Mouse (Mus musculus) skeletal muscle tissue, adult 2 months (tissue): ENCODE measurements at regions not wholly inside any gene's neighbourhood (a gene's known extent, or its start where the extent isn't known, plus 50 kb on each side); places are given as distances from the start of the nearest gene placed in this dataset.

Experiments
- DNase-seq: peaks from one replicate; pipeline ENCODE4 v3.0.0-alpha.2; 2012; ENCODE audit warnings: low read depth, low spot score

GRCm38 (mm10) chr14:18127385-18127784 lies 111.5 kb downstream of the Nr1d2 start:
- no peak for DNase-seq

GRCm38 (mm10) chr14:18106901-18107789 lies 131.8 kb downstream of the Nr1d2 start:
- no peak for DNase-seq

- peak; percentile 7 for DNase-seq
Measured at GRCm38 (mm10) chr14:18105606-18106005, 133.3 kb downstream of the Nr1d2 start.

GRCm38 (mm10) chr14:18100195-18100594 lies 138.7 kb downstream of the Nr1d2 start:
- no peak for DNase-seq
